Mouse (Mus musculus) embryonic fibroblast, embryonic 13.5 days (primary cell): Measurements from ENCODE around the gene Zscan2.

Experiments
- CTCF ChIP-seq: IDR thresholded peaks from 2 replicates; pipeline ENCODE4 v1.5.1; 2011; ENCODE audit warnings: mild to moderate bottlenecking, control low read depth, low read length, moderate library complexity, borderline replicate concordance; ENCODE audit not compliant: insufficient read depth
- POLR2A ChIP-seq: IDR thresholded peaks from 2 replicates; pipeline ENCODE4 v1.6.1; 2011; ENCODE audit warnings: low read depth, mild to moderate bottlenecking, control low read depth, low read length, moderate library complexity

- TF ChIP-seq CTCF (no peak), POLR2A (no peak)
Measured at GRCm38 (mm10) chr7:80825843-80826403, 34.8 kb upstream of the Zscan2 start, which contains the start of gene Iqgap1.
